Mouse (Mus musculus): ENCODE measurements around the gene Sez6l.

Sez6l gene

GRCm38 (mm10) chr5:112576993-112577670 lies at the start of gene Sez6l:
Gene Sez6l (minus strand): TSS chr5:112577185.
- DNase-seq (ENCODE audit: low read depth, low spot score), result no peak

GRCm38 (mm10) chr5:112625555-112626160 lies 48.7 kb upstream of the Sez6l start:
- no peak for DNase-seq (ENCODE audit: low read depth, low spot score)

- DNase-seq (ENCODE audit: low read depth, low spot score), result no peak
Measured at GRCm38 (mm10) chr5:112622946-112623345, 46.0 kb upstream of the Sez6l start.

GRCm38 (mm10) chr5:112620256-112620655 lies 43.3 kb upstream of the Sez6l start:
- DNase-seq (ENCODE audit: low read depth, low spot score), result no peak

GRCm38 (mm10) chr5:112619344-112619743 lies 42.4 kb upstream of the Sez6l start:
- no peak for DNase-seq (ENCODE audit: low read depth, low spot score)

- no peak for DNase-seq (ENCODE audit: low read depth, low spot score)
Measured at GRCm38 (mm10) chr5:112617602-112618247, 40.7 kb upstream of the Sez6l start.

- DNase-seq (ENCODE audit: low read depth, low spot score), result no peak
Measured at GRCm38 (mm10) chr5:112615946-112616617, 39.1 kb upstream of the Sez6l start.

GRCm38 (mm10) chr5:112607867-112608516 lies 31.0 kb upstream of the Sez6l start:
- DNase-seq (ENCODE audit: low read depth, low spot score), result no peak

GRCm38 (mm10) chr5:112607119-112607518 lies 30.1 kb upstream of the Sez6l start:
- DNase-seq (ENCODE audit: low read depth, low spot score), result no peak

- DNase-seq (ENCODE audit: low read depth, low spot score), result no peak
Measured at GRCm38 (mm10) chr5:112605371-112605770, 28.4 kb upstream of the Sez6l start.

GRCm38 (mm10) chr5:112604251-112604650 lies 27.3 kb upstream of the Sez6l start:
- no peak for DNase-seq (ENCODE audit: low read depth, low spot score)

- DNase-seq (ENCODE audit: low read depth, low spot score), result no peak
Measured at GRCm38 (mm10) chr5:112603594-112603993, 26.6 kb upstream of the Sez6l start.

- no peak for DNase-seq (ENCODE audit: low read depth, low spot score)
Measured at GRCm38 (mm10) chr5:112600309-112600939, 23.4 kb upstream of the Sez6l start.

GRCm38 (mm10) chr5:112599538-112600308 lies 22.7 kb upstream of the Sez6l start:
- DNase-seq (ENCODE audit: low read depth, low spot score), result no peak

- no peak for DNase-seq (ENCODE audit: low read depth, low spot score)
Measured at GRCm38 (mm10) chr5:112597876-112598275, 20.9 kb upstream of the Sez6l start.

- DNase-seq (ENCODE audit: low read depth, low spot score), result no peak
Measured at GRCm38 (mm10) chr5:112597307-112597706, 20.3 kb upstream of the Sez6l start.

GRCm38 (mm10) chr5:112596729-112597128 lies 19.7 kb upstream of the Sez6l start:
- DNase-seq (ENCODE audit: low read depth, low spot score), result no peak

- DNase-seq (ENCODE audit: low read depth, low spot score), result no peak
Measured at GRCm38 (mm10) chr5:112595701-112596632, 19.0 kb upstream of the Sez6l start.

- DNase-seq (ENCODE audit: low read depth, low spot score), result no peak
Measured at GRCm38 (mm10) chr5:112591706-112592105, 14.7 kb upstream of the Sez6l start.

Data from brain, embryonic 18.5 days (tissue).